Mouse (Mus musculus) spleen, postnatal 36 days (tissue): ENCODE data around the gene Trpd52l3.
A peak's percentile ranks its signal among the peaks of the same experiment; 100 is the strongest.
"Not testable (repeated sequence)": the region's sequence is repeated elsewhere in the genome, so short reads cannot be mapped to it uniquely, and the experiment has no call there.

Source experiments
- DNase-seq, 2 experiments: peaks; one replicate each; pipeline ENCODE4 v3.0.0; 2022; ENCODE audit warnings: low spot score in 2 of 2, mixed read lengths in 1 of 2

Trpd52l3 gene

DNA sequence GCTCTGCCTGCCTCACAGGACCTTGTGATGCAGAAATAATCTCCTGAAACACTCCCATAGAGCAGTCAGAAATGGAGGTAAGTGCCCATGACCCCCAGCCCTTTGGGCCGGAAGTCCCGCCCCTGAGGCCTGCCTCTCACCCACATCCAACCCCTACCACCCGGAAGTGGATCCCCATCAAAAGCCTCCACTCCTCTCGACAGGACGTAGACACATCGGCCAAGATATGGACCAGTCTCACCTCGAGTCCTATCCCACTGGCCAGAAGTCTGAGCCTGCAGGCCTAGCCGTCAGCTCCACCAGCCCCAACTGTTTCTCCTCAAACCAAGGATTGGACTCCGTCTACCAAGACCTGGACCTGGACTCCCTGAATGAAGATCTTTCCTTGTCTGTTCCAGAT lies at the start of gene Trpd52l3:
Gene Trpd52l3, plus strand, starts transcription at position 170 of the 400 bp plus-strand sequence.
- DNase-seq = no peak

DNA sequence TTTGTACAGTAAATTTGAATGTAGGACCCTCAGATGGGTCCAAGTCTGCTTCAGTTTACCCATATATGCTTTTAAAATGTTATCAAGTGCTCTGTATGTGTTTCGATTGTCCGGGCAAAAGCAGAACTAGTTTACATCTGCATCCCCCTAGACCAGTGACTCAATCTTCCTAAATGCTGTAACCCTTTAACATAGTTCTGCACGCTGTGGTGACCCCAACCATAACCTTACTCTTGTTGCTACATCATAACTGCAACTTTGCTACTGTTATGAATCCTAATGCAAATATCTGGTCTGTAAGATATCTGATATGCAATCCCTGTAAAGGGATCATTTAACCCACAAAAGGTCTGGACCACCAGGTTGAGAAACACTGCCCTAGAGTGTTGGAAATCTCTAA lies 49.8 kb upstream of the Trpd52l3 start:
- no peak for DNase-seq

DNA sequence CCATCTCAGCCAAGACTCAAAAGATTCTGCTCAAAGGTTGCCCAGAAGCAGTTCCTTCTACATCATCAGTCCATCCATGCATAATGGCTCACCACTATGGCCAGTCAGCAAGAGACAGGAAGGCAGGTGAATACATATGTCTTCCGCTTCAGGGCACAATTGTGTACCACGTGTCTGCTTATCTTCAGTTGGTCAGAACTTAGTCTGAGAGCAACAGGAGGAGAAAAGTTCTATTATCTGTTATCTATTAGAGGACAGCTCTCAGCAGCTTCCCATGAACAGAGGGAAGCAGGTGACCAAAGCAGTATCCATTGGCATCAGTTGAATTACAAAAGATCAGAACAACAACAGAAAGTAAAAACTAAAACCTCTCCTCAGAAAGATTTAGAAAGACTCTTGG lies 48.1 kb upstream of the Trpd52l3 start:
- DNase-seq = no peak

DNA sequence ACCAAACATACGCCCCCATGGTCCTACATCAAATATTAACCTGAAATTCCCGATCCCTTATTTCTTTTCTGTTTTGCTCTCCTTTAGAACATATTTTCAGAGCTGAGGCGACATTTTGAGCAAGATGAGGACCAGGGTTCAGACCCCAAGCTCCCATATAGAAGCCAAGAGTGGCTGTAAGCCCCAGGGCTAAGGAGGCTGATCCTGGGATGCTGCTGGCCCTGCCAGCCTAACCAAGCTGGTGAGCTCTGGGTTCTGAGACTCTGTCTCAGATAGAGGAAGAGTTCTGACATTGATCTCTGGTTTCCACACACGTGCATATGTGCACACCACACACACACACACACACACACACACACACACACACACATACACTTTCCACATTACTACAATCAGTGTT lies 42.7 kb upstream of the Trpd52l3 start:
- DNase-seq = no peak

DNA sequence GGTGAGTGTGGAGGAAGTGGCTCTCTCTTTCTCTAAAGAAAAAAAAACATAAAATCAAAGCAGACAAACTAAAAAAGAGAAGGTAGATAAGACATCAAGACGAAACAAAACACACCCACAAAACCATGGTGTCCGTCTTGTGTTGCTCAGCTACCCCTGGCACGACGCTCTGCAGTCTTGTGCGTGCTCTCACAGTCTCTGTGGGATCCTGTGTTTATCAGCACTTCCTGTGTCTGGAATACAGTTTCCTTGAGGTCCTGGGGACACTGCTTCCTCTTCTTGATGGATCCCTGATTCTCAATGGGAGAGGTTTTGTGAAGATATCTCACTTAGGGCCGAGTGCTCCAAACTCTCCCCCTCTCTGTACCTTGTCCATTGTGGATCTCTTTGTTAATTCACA lies 41.7 kb upstream of the Trpd52l3 start:
- DNase-seq = no peak

DNA sequence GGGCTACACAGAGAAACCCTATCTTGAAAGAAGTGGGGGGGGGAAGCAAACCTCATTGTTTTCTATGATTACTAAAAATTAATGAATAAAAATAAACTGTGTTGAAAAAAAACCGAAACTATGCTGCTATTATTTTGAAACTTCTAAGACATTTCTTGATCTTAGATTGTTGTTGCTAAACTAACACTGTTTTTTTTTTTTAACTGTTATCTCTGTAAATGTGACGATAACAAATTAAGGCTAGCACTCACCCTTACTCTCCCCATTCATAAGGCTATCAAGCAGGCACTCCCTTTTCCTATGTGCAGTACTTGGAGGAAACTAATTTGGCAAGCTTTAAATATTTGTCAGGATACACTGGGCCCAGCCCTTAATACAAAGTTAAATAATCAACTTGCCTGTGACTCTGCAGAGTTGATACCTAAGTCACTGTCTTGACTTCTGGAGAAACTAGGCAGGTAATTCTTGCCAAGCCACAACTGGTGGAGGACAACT lies 39.9 kb upstream of the Trpd52l3 start:
- no peak for DNase-seq

DNA sequence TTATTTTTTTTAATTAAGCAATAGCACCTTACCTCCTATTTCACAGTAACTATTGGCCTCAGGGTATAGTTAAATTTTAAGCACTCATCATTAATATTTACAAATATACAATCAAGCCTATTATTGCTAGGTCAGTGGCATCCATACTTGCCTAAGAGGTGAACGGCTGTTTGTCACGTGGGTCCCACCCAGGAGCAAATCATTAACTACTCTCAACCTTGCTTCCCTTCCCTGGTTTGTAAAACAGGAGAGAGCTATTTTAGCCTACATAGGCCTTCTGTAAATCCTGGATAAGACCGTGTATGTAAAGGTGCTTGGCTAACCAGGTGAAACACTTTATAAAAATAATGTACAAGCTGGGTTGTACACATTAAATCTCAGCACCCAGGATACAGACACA lies 35.6 kb upstream of the Trpd52l3 start:
- no peak for DNase-seq

DNA sequence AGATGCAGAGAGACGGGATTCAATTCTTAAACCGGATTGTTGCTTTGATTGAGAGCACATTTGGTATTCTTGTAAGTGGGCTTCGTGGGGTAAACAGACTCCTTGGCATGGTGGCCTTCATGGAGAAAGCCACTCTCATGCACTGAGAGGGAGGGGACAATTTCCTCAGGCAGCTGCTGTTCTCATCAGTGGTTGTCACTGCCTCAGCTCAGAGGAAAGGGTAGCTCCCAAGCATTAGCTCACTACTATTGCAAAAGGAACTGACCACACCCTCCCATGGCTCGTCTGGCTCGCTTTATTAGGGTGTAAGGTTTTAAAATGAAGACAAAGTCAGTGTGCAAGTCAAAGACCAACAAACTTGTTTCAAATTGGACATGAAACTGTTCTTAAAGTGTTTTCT lies 30.2 kb upstream of the Trpd52l3 start:
- DNase-seq = no peak

DNA sequence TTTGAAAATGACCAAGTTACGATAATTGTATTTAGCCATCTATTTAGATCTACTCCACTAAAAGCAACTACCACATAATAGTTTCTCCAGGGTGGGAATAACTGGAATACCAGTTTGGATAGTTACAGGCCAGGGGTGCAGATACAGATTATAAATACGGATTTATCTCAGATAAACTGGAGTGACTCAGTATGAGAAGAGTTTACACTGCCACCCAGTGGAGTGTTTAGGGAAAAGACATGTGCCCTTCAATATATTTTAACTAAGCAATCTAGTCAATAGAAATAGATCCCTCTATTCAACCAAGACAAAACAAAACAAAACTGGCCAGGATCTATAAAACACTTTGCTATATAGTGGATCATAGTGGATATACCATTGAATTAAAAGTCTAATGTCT lies 24.7 kb upstream of the Trpd52l3 start:
- peak in 1 of 2 experiments; percentile 3 for DNase-seq

DNA sequence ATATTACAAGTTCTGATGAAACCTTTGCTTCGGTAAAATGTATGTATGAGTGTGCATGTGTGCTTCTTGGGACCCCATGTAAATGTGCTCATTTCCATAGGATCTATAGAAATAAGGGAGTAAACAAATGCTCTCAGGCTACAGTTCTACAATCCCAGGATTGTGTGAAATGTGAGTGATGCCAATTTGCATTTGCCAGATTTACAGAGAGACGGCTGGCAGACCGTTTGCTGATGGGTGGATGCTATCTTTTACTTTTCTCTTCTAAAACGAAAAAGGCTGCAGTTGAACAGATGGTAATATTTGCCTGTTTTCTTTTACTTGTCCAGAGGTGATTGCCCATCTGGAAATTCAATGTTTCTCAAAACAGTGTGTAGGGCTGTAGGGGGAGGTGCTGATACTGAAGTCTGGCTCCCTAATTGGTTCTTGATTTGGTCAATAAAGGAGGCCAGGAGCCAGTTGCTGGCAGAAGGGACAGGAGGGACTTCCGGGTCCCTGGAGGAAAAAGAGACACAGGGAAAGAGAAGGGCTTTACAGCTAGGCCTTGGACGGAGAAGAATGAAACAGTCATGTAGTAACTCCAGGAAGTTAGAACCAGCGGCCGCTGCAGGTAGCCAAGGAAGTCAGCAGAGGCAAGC lies 24.0 kb upstream of the Trpd52l3 start:
- DNase-seq = no peak

DNA sequence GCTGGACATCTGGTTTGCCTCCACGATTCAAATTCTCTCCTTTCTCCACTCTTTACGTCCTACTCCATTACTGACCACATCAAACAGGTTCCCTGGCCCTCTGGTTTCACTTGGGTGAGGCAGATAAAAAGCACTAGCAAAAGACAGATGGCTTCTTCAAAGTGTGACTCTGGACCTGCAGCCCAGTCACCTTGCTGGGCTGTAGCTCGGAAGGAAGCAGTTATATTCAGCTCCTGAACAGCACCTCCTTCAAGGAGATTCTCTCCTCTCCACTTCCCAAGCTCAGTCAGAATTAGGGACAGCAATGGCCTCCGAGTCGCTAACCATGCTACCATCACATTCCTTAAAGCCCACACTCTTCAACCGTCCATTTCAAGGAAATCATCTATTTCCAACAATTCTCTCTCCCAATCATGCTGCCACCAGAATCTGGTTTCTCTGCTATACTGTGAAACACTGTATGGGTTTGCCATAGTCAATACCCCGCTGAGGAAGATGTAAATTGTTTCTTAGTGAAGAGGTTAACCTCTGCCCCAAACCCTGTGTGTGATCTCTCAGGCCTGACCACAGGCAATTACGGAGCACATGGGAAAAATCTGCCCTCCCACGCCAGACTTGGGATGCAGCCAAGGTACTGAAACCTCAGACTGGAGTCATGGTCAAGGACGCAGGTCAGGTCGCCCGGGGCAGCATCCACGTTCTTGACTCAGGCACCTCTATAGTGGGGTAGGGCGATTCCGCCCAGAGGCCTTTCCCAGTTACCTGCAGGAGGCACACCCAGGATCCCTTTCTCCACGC lies 19.2 kb upstream of the Trpd52l3 start:
- DNase-seq = no peak

DNA sequence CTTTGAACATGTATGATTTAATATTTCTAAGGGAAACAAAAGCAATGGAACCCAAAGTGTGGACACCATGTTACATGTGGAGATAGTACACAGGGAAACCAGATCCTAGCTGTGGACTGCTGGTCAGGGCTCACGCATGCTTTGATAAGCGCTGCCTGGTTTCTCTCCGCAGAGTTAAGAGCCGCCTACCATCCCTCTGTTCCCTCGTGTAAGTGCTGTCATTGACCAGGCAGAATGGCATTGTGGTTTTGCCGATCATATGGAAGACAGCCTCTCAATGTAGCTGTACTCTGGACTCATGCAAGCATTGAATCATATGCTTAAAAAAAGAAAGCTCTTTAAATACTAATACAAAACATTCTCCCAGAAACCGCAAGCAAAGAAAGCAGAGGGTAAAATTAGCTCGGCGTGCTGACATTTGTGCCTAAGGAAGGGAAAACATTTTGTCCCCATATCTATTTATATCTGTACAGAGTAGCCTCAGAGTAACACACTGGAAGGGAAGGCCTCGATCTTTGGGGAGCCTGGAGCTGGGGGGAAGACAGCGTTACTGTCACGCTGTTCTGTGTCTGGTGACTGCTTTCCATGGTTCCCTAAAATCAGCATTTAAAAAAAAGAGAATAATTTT lies 17.0 kb upstream of the Trpd52l3 start:
- DNase-seq = no peak

DNA sequence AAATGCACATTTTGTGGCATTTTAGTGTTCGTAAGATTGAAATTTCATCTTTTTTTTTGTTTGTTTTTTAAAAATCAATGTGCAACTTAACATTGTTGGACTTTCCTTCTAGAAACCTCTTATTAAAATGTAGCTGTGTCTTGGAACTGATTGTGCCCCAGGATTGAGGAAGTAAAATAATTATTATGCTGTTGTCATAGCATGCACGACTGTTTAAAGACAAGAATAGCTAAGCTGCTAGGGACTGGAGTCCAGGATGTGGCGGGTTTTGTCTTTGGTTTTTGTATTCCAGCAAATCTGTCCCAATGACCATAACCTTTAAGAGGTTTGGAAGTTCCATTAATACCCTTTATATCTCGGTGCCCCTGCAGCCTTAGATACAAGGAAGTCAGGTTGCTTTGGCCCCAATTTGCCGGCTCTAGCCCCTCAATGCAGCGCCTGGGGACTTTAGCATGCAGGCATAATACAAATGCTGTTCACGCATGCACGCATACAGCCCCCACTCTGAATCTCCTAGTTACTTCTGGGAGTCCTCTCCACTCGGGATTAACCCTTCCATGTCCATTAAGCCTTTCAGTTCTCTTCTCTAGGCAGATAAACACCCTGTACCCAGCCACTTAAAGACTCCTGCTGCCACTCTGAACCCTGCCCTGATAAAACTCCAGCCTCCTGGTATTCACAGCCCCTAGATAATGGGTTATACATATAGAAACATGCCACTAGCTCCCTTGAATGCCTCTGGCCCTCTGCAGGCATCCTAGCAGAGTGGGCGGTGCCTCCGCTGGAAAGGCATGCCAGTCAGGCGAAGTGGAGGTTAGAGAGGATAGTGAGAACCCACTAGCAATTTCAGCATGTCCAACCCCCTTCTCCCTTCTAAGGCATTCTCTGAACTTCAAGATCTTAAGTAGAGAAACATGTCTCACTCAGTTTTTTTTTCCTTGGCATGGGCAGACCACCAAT lies 2.9 kb upstream of the Trpd52l3 start:
- DNase-seq = no peak

DNA sequence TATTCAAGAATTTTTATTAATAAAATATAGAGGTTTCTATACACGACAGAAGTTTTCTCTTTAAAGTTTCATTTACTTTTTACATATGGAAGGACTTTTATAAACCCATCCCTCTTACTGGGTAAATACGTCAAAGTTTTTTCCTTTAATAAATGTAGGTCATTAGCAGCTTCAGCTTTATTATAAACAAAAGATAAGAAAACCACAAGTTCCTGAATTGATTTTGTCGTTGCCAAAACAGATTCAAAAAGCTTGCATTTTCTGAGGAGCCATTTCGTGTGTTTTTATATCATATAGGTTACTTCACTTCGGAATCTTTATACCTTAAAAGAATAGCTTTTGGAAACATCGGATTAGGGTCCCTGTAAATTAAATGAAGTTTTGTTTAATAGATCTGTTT lies 2.0 kb upstream of the Trpd52l3 start:
- no peak for DNase-seq

DNA sequence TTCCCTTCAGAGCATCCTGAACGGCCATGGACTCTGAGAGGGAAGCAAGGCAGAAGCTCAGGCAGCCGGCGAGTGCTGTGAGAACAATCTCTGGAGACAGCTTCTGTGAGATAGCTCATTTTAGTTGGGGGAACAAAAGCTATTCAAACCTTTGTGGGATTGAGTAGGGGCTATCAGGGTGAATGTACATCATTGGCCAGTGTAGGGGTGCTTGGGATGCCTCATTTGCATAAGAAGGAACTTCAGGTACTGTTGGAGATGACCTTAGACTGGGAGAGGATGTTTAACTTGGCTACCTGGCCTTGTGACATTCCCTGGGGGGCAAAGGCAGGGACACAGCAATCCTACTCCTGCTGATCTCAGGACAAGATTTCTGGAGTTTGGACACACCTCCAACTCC lies 2.8 kb downstream of the Trpd52l3 start:
- no peak for DNase-seq

DNA sequence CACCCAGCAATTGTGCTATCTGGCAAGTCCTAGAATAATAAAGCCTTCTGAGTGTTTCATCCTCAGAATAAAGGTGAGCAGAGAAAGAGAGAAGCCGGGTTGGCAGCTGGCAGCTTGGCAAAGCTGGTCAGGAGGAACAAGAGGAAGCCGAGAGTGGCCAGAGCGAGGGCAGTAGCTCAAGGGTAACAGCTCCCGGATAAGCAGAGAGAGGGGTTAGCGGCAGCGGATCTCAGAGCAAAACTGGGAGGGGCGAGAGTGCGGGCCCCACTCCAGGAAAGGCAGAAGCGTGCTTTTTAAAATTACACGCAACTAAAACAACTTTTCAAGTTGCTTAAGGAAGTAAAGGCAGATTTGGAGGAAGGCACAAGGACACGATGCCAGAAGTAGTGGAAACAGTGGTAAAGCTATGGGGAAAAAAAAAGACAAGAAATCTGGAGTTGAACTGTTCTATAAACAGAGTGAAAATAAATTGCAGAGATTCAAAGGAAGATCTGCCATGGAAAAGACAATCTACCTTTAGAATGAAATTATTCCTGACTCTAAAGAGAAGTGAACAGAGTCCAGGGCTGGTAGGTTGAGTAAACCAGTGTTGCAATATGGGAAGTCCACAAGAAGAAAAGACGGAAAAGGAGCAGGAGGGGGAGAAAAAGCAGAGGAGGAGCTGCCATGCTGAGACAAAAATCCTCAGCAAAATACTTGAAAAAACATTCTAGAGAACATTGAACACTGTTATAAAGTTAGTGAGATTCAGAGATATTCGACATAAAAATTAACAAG lies 7.1 kb downstream of the Trpd52l3 start:
- DNase-seq = no peak

DNA sequence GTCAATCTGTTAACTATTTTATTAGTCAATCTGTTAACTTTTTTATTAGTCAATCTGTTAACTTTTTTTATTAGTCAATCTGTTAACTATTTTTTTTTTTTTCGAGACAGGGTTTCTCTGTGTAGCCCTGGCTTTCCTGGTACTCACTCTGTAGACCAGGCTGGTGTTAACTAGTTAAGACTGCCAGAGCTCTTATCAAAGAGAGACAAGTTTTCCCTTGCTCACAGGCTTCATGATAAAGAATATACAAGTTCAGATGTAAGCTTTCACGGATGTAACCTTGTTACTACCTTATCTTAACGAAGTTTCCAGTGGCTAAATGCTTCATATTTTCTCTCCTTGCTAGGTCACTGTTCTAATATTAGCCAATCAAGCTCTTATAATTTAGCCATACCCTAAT lies 10.7 kb downstream of the Trpd52l3 start:
- no peak for DNase-seq

DNA sequence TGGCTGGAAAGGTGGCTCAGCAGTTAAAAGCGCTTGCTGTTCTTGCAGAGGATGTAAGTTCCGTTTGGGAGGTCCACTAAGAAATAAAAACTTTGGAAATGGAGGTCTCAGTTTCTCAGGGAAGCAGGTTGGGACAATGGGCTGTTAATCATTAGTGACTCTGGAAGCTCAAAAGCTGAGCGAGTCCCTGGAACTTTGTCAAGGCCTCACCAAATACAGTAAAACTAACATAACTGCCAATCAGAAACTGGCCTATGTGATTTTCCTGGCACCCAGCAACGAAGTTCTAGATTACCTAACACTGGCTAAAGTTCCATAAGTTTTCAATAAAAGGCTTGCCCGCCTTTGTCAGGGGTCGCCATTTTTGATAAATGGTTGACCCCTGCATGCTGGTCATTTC lies 12.6 kb downstream of the Trpd52l3 start:
- no peak for DNase-seq

DNA sequence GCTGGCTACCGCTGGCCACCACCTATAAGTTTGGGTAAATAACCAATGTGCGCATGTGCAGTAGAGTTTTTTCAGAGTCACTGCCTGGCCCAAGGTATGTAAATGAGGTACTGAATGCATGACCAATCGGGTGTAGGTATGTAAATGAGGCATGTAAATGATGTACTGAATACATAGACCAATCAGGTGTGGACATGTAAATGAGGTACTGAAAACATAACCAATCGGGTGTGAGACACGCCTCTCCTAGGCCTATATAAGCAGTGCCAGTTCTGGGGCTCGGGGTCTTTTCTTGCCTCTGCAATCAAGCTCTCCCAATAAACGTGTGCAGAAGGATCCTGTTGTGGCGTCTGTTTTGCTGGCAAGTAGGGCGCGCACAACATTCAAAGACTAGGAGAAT lies 19.8 kb downstream of the Trpd52l3 start:
- not testable (repeated sequence) for DNase-seq

DNA sequence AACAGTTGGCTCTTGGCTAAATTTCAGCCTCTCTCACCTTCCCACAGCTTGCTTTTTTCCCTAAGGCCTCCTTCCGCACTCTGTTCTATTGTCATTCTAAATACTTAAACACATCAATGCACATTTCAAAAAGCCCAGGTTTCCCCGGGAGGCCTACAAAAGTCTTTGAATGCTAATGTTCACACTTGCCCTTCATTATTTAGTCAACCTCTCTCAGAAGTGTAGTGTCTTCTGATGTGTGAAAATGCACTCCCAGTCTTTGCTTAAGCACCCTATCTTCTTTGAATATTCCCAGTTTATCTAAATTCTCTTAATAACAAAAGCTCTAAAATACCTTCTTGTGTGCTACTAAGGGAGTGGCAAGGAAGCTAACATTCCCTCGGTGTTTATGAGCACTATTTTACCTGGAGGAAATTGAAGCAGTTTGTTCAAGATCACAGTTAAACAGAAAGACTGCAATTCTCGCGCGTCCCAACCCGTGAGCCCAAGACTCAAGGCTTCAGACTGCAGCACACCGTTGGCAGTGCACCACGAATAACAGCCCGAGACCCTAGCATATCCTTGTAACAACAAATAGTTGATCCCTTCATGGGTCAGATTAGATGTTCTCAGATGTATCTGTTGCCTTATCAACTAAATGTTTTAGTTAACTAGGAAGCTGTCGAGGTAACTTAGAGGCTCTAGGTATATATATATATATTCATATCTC lies 25.6 kb downstream of the Trpd52l3 start:
- no peak for DNase-seq
